In the genomic region with DNA sequence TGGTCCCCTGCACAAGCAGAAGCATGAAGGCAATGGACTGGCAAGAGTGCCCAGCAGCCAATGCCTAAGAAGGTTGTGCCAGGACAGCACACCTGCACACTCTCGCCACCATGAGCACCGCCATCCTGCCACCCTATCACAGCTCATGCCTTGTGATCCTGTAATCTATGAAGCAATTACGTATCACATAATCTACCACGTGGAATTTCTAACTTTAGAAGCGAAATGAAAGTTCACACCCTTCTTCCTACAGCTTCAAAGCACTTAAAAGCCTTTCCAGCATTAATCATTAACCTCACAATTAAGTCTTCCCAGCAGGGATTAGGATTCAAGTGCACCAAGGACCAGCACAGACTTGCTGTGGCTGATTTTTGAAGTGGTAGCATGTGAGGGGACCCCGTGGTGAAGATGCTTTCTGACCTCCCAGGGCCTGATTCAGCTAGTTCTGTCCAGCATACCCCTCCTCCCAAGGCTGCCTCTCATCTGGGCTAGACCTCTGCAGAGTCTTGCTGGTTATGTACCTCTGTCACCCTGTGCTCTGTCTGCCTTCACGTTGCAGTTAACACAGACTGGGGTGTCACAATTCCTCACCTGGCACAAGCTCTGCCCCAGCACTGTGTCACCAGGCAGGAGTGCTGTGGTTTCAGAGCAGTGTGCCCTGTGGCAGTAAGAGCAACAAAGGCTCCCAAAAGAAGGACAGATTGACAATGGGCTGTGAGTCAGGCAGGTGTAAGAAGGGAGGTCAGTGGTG, we compare ENCODE assay signal across 18 mouse cellular contexts. TPM values are rescaled to one million over a fixed set of nuclear protein-coding genes. Genes with fewer than 3 reads are reported as not detected.
DNase-seq lines count a peak whose midpoint lies in the region; ATAC-seq lines count a peak whose summit lies in the region.
"Had no signal": no experiment of that assay in that cellular context is flagged by ENCODE, and none has a peak within 500 bp of the region (broad histone marks: within the 10 kb centered on the region; RNA-seq: fewer than 3 reads in every experiment).

No protein-coding gene starts in this region.

- H3K36me3 ChIP-seq in hindbrain, embryonic 16.5 days (ENCODE audit: control insufficient read depth, insufficient read depth, low read length): no peaks in the 10 kb centered on the region
- no peaks in the 10 kb centered on the region for H3K36me3 ChIP-seq in hindbrain, embryonic 12.5 days
- no peaks in the 10 kb centered on the region for H3K36me3 ChIP-seq in kidney, embryonic 14.5 days (ENCODE audit: control insufficient read depth, insufficient read depth, low read length)
- no peaks in the 10 kb centered on the region for H3K36me3 ChIP-seq in lung, embryonic 15.5 days
- no peaks in the 10 kb centered on the region for H3K36me3 ChIP-seq in heart, embryonic 12.5 days
- H3K36me3 ChIP-seq in hindbrain, embryonic 10.5 days: no peaks in the 10 kb centered on the region
- H3K36me3 ChIP-seq: midbrain, embryonic 10.5 days had no signal

- no peak overlapping the region for H3K27ac ChIP-seq in hindbrain, embryonic 16.5 days (ENCODE audit: low read depth, low read length)
- no peak overlapping the region for H3K27ac ChIP-seq in hindbrain, embryonic 12.5 days
- no peak overlapping the region for H3K27ac ChIP-seq in kidney, embryonic 14.5 days (ENCODE audit: low read depth, low read length)
- no peak overlapping the region for H3K27ac ChIP-seq in lung, embryonic 15.5 days
- no peak overlapping the region for H3K27ac ChIP-seq in heart, embryonic 12.5 days (ENCODE audit: poor library complexity, severe bottlenecking)
- H3K27ac ChIP-seq in hindbrain, embryonic 10.5 days: no peak overlapping the region
- H3K27ac ChIP-seq: left cerebral cortex, adult 2 months; midbrain, embryonic 10.5 days had no signal

- no peak for ATAC-seq in hindbrain, embryonic 16.5 days
- ATAC-seq in hindbrain, embryonic 12.5 days (ENCODE audit: low FRiP score): no peak
- ATAC-seq in kidney, embryonic 14.5 days (ENCODE audit: low FRiP score, low TSS enrichment): peak; percentile 73; the same call in 1 of the 2 replicates
- peak; percentile 42; the same call in 1 of the 2 replicates for ATAC-seq in lung, embryonic 15.5 days (ENCODE audit: borderline replicate concordance, extremely low read depth, low FRiP score, low TSS enrichment)
- no peak for ATAC-seq in heart, embryonic 12.5 days (ENCODE audit: insufficient number of reproducible peaks, low FRiP score)

- peak overlapping the region; percentile 13; the same call in 1 of the 2 replicates for H3K9ac ChIP-seq in hindbrain, embryonic 16.5 days (ENCODE audit: low read depth, low read length)
- no peak overlapping the region for H3K9ac ChIP-seq in hindbrain, embryonic 12.5 days
- no peak overlapping the region for H3K9ac ChIP-seq in kidney, embryonic 14.5 days (ENCODE audit: low read depth, low read length)
- H3K9ac ChIP-seq in lung, embryonic 15.5 days: no peak overlapping the region
- H3K9ac ChIP-seq in heart, embryonic 12.5 days: no peak overlapping the region

- 61% methylated on average over 7 of the region's 7 CpGs for WGBS in hindbrain, embryonic 16.5 days
- WGBS in hindbrain, embryonic 12.5 days: 60% methylated on average over 7 of the region's 7 CpGs
- WGBS in kidney, embryonic 14.5 days: 46% methylated on average over 7 of the region's 7 CpGs
- 33% methylated on average over 7 of the region's 7 CpGs for WGBS in lung, embryonic 15.5 days
- 53% methylated on average over 7 of the region's 7 CpGs for WGBS in heart, embryonic 12.5 days
- WGBS in hindbrain, embryonic 10.5 days: 67% methylated on average over 7 of the region's 7 CpGs

- no peaks in the 10 kb centered on the region for H3K9me3 ChIP-seq in hindbrain, embryonic 16.5 days (ENCODE audit: control insufficient read depth, low read length)
- no peaks in the 10 kb centered on the region for H3K9me3 ChIP-seq in hindbrain, embryonic 12.5 days (replicated peaks)
- no peaks in the 10 kb centered on the region for H3K9me3 ChIP-seq in kidney, embryonic 14.5 days (ENCODE audit: control insufficient read depth, low read length)
- H3K9me3 ChIP-seq in lung, embryonic 15.5 days: no peaks in the 10 kb centered on the region
- no peaks in the 10 kb centered on the region for H3K9me3 ChIP-seq in heart, embryonic 12.5 days (replicated peaks)
- H3K9me3 ChIP-seq in hindbrain, embryonic 10.5 days: no peaks in the 10 kb centered on the region
- H3K9me3 ChIP-seq: midbrain, embryonic 10.5 days had no signal

- no peaks in the 10 kb centered on the region; the same call in 1 of the 2 replicates for H3K4me1 ChIP-seq in hindbrain, embryonic 16.5 days (ENCODE audit: control insufficient read depth, insufficient read depth, low read depth, low read length)
- peaks cover 12% of the 10 kb centered on the region for H3K4me1 ChIP-seq in hindbrain, embryonic 12.5 days
- 0 out of 2 replicates have a peak, but pooled peaks cover 4% of the 10 kb centered on the region for H3K4me1 ChIP-seq in kidney, embryonic 14.5 days (ENCODE audit: control insufficient read depth, insufficient read depth, low read length)
- no peaks in the 10 kb centered on the region for H3K4me1 ChIP-seq in lung, embryonic 15.5 days
- H3K4me1 ChIP-seq in heart, embryonic 12.5 days (replicated peaks): no peaks in the 10 kb centered on the region
- H3K4me1 ChIP-seq in hindbrain, embryonic 10.5 days (replicated peaks): peaks cover 14% of the 10 kb centered on the region

- H3K4me2 ChIP-seq in hindbrain, embryonic 16.5 days (ENCODE audit: low read length): no peak overlapping the region
- H3K4me2 ChIP-seq in hindbrain, embryonic 12.5 days (replicated peaks): no peak overlapping the region
- no peak overlapping the region for H3K4me2 ChIP-seq in kidney, embryonic 14.5 days (replicated peaks; ENCODE audit: low read depth, low read length)
- no peak overlapping the region; the same call in 1 of the 2 replicates for H3K4me2 ChIP-seq in lung, embryonic 15.5 days
- no peak overlapping the region for H3K4me2 ChIP-seq in heart, embryonic 12.5 days

- DNase-seq in layer of hippocampus, postnatal 14 days (ENCODE audit: low spot score in 2 of 2): no peak
- DNase-seq in embryo, embryonic 11 days: no peak
- DNase-seq in hindbrain, embryonic 10.5 days (ENCODE audit: low spot score): no peak
- DNase-seq: cerebellum, adult 2 months; right cerebral cortex, postnatal 25 days had no signal

- no peak overlapping the region for H3K4me3 ChIP-seq in hindbrain, embryonic 16.5 days (ENCODE audit: low read length)
- H3K4me3 ChIP-seq in hindbrain, embryonic 12.5 days: no peak overlapping the region
- no peak overlapping the region for H3K4me3 ChIP-seq in kidney, embryonic 14.5 days (ENCODE audit: low read length)
- no peak overlapping the region for H3K4me3 ChIP-seq in lung, embryonic 15.5 days
- H3K4me3 ChIP-seq in heart, embryonic 12.5 days: no peak overlapping the region
- H3K4me3 ChIP-seq in hindbrain, embryonic 10.5 days: no peak overlapping the region
- H3K4me3 ChIP-seq: erythroblast, embryonic 14.5 days; left cerebral cortex, adult 2 months; midbrain, embryonic 10.5 days had no signal

- no peaks in the 10 kb centered on the region for H3K27me3 ChIP-seq in hindbrain, embryonic 16.5 days (replicated peaks; ENCODE audit: control insufficient read depth, insufficient read depth, low read length)
- H3K27me3 ChIP-seq in hindbrain, embryonic 12.5 days: no peaks in the 10 kb centered on the region
- H3K27me3 ChIP-seq in kidney, embryonic 14.5 days (ENCODE audit: control insufficient read depth, insufficient read depth, low read length): no peaks in the 10 kb centered on the region
- no peaks in the 10 kb centered on the region for H3K27me3 ChIP-seq in lung, embryonic 15.5 days
- H3K27me3 ChIP-seq in heart, embryonic 12.5 days (replicated peaks): peaks cover 8% of the 10 kb centered on the region; the same call in 1 of the 2 replicates
- H3K27me3 ChIP-seq in hindbrain, embryonic 10.5 days (ENCODE audit: insufficient read depth, poor library complexity, severe bottlenecking): 0 out of 2 replicates have a peak, but pooled peaks cover 3% of the 10 kb centered on the region

RNA-seq across cellular contexts. Expression of a gene that starts 17.2 kb away (rescaled TPM):
- 203 and 210 TPM in 2 replicates for polyA plus RNA-seq in hindbrain, embryonic 16.5 days (2015; fragmentation: Nextera tagmentation; extraction: Ambion mirVana)
- polyA plus RNA-seq in hindbrain, embryonic 12.5 days (2016; fragmentation: Nextera tagmentation; extraction: Ambion mirVana): 142 and 153 TPM in 2 replicates
- 62.6 and 78.3 TPM in 2 replicates for polyA plus RNA-seq in kidney, embryonic 14.5 days (2014; fragmentation: Nextera tagmentation; extraction: Ambion mirVana)
- polyA plus RNA-seq in lung, embryonic 15.5 days (2015; fragmentation: Nextera tagmentation; extraction: Ambion mirVana): 71.7 and 72.6 TPM in 2 replicates
- 10 to 100 TPM; 60.4 to 61.2 TPM for total RNA-seq in layer of hippocampus, postnatal 14 days (2021)
- polyA plus RNA-seq in heart, embryonic 12.5 days (2016; fragmentation: Nextera tagmentation; extraction: Ambion mirVana): 37.6 and 37.8 TPM in 2 replicates
- 115 and 149 TPM in 2 replicates for polyA plus RNA-seq in hindbrain, embryonic 10.5 days (2016; fragmentation: Nextera tagmentation; extraction: Ambion mirVana)

RNA-seq across cellular contexts. Expression of a gene that starts 30.4 kb away (rescaled TPM):
- 0.70 and 1.4 TPM in 2 replicates for polyA plus RNA-seq in hindbrain, embryonic 16.5 days (2015; fragmentation: Nextera tagmentation; extraction: Ambion mirVana)
- polyA plus RNA-seq in hindbrain, embryonic 12.5 days (2016; fragmentation: Nextera tagmentation; extraction: Ambion mirVana): 1.1 and 2.6 TPM in 2 replicates
- not detected in 2 replicates for polyA plus RNA-seq in kidney, embryonic 14.5 days (2014; fragmentation: Nextera tagmentation; extraction: Ambion mirVana)
- polyA plus RNA-seq in lung, embryonic 15.5 days (2015; fragmentation: Nextera tagmentation; extraction: Ambion mirVana): not detected in 2 replicates
- total RNA-seq in layer of hippocampus, postnatal 14 days (2021): not detected
- not detected in 2 replicates for polyA plus RNA-seq in heart, embryonic 12.5 days (2016; fragmentation: Nextera tagmentation; extraction: Ambion mirVana)
- polyA plus RNA-seq in hindbrain, embryonic 10.5 days (2016; fragmentation: Nextera tagmentation; extraction: Ambion mirVana): 0.17 TPM in 1 of 2 replicates, not detected in the other
- total RNA-seq: adrenal gland, postnatal 4 days; left cerebral cortex, adult 2 months; liver, adult 2 months had no signal
- polyA plus RNA-seq: cerebellum, adult 2 months; erythroblast, embryonic 14.5 days; frontal cortex, adult 2 months; gonadal fat pad, adult 2 months; heart, postnatal 0 days; liver, adult 2 months had no signal

RNA-seq across cellular contexts. Expression of a gene that starts 34.1 kb away (rescaled TPM):
- 41.8 and 46.2 TPM in 2 replicates for polyA plus RNA-seq in hindbrain, embryonic 16.5 days (2015; fragmentation: Nextera tagmentation; extraction: Ambion mirVana)
- polyA plus RNA-seq in hindbrain, embryonic 12.5 days (2016; fragmentation: Nextera tagmentation; extraction: Ambion mirVana): 50.0 and 51.1 TPM in 2 replicates
- polyA plus RNA-seq in kidney, embryonic 14.5 days (2014; fragmentation: Nextera tagmentation; extraction: Ambion mirVana): 28.5 and 38.5 TPM in 2 replicates
- polyA plus RNA-seq in lung, embryonic 15.5 days (2015; fragmentation: Nextera tagmentation; extraction: Ambion mirVana): 43.5 and 43.9 TPM in 2 replicates
- total RNA-seq in layer of hippocampus, postnatal 14 days (2021): 10 to 100 TPM; 27.8 to 32.2 TPM
- polyA plus RNA-seq in heart, embryonic 12.5 days (2016; fragmentation: Nextera tagmentation; extraction: Ambion mirVana): 30.2 and 31.6 TPM in 2 replicates
- polyA plus RNA-seq in hindbrain, embryonic 10.5 days (2016; fragmentation: Nextera tagmentation; extraction: Ambion mirVana): 54.5 and 57.4 TPM in 2 replicates

RNA-seq across cellular contexts. Expression of a gene that starts 35.0 kb away (rescaled TPM):
- polyA plus RNA-seq in hindbrain, embryonic 16.5 days (2015; fragmentation: Nextera tagmentation; extraction: Ambion mirVana): not detected in 2 replicates
- not detected in 2 replicates for polyA plus RNA-seq in hindbrain, embryonic 12.5 days (2016; fragmentation: Nextera tagmentation; extraction: Ambion mirVana)
- not detected in 2 replicates for polyA plus RNA-seq in kidney, embryonic 14.5 days (2014; fragmentation: Nextera tagmentation; extraction: Ambion mirVana)
- polyA plus RNA-seq in lung, embryonic 15.5 days (2015; fragmentation: Nextera tagmentation; extraction: Ambion mirVana): not detected in 2 replicates
- total RNA-seq in layer of hippocampus, postnatal 14 days (2021): under 1 TPM in 1 of 2 experiments, not detected in 1; 0.99 TPM
- polyA plus RNA-seq in heart, embryonic 12.5 days (2016; fragmentation: Nextera tagmentation; extraction: Ambion mirVana): not detected in 2 replicates
- not detected in 2 replicates for polyA plus RNA-seq in hindbrain, embryonic 10.5 days (2016; fragmentation: Nextera tagmentation; extraction: Ambion mirVana)
- total RNA-seq: adrenal gland, postnatal 4 days; left cerebral cortex, adult 2 months; liver, adult 2 months had no signal
- polyA plus RNA-seq: cerebellum, adult 2 months; erythroblast, embryonic 14.5 days; frontal cortex, adult 2 months; gonadal fat pad, adult 2 months; heart, postnatal 0 days; liver, adult 2 months; midbrain, embryonic 10.5 days had no signal

RNA-seq across cellular contexts. Expression of a gene that starts 46.8 kb away (rescaled TPM):
- polyA plus RNA-seq in hindbrain, embryonic 16.5 days (2015; fragmentation: Nextera tagmentation; extraction: Ambion mirVana): 0.11 TPM in 1 of 2 replicates, not detected in the other
- polyA plus RNA-seq in hindbrain, embryonic 12.5 days (2016; fragmentation: Nextera tagmentation; extraction: Ambion mirVana): 0.17 and 0.21 TPM in 2 replicates
- polyA plus RNA-seq in kidney, embryonic 14.5 days (2014; fragmentation: Nextera tagmentation; extraction: Ambion mirVana): not detected in 2 replicates
- polyA plus RNA-seq in lung, embryonic 15.5 days (2015; fragmentation: Nextera tagmentation; extraction: Ambion mirVana): not detected in 2 replicates
- not detected for total RNA-seq in layer of hippocampus, postnatal 14 days (2021)
- not detected in 2 replicates for polyA plus RNA-seq in heart, embryonic 12.5 days (2016; fragmentation: Nextera tagmentation; extraction: Ambion mirVana)
- polyA plus RNA-seq in hindbrain, embryonic 10.5 days (2016; fragmentation: Nextera tagmentation; extraction: Ambion mirVana): not detected in 2 replicates
- total RNA-seq: adrenal gland, postnatal 4 days; left cerebral cortex, adult 2 months; liver, adult 2 months had no signal
- polyA plus RNA-seq: cerebellum, adult 2 months; erythroblast, embryonic 14.5 days; frontal cortex, adult 2 months; heart, postnatal 0 days; liver, adult 2 months had no signal

Comparison
In these comparisons a context has a peak if more than half of its experiments do, and no peak if none do; other contexts are left out.
1. ATAC-seq: peak in kidney, embryonic 14.5 days (single experiment) and lung, embryonic 15.5 days (single experiment); none in hindbrain, embryonic 16.5 days (single experiment), hindbrain, embryonic 12.5 days (single experiment) and heart, embryonic 12.5 days (single experiment).